Mouse (Mus musculus): ENCODE results near the gene Cops7b.

Cops7b gene

DNA sequence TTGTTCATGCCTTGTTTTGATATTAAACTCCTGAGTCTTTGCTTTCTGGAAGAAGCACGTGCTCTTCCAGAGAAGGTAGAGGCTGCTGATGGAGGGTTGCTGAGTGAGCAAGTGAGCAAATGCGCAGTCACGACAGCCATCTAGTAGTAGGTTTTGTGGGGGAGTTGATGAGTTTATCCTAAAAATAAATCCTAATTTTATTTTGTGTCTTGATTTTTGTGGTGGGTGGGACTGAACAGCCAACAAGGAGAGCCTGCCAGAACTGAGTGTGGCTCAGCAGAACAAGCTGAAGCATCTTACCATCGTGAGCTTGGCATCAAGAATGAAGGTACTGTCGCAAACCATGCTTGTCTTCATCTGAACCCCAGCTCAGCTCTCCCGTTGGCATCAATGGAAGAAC lies 13.8 kb downstream of the Cops7b start:
- in situ Hi-C loops (cut with MseI, MboI): no loop called here

DNA sequence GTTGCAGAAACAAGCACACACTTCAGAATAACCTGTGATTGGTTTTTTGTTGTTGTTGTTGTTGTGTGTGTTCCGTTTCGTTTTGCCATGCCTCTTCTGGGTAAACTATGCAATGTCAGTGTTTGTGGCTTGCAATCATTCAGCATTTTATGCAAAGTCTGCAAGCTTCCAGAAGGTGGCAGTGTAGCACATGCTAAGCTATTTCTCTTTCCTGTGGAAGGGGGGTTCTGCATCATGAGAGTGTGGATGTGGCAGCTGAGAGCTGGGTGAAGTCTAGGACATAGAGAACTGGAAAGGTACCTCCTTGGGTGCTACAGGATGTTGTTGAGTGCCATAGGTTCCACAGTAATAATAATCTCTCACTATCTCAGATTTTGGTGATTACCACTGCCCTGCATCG lies 15.8 kb downstream of the Cops7b start:
- in situ Hi-C loops (cut with MseI, MboI): no loop called here

GRCm38 (mm10) chr1:86600117-86600516 lies 17.4 kb downstream of the Cops7b start:
- in situ Hi-C loops (cut with MseI, MboI): no loop called here

DNA sequence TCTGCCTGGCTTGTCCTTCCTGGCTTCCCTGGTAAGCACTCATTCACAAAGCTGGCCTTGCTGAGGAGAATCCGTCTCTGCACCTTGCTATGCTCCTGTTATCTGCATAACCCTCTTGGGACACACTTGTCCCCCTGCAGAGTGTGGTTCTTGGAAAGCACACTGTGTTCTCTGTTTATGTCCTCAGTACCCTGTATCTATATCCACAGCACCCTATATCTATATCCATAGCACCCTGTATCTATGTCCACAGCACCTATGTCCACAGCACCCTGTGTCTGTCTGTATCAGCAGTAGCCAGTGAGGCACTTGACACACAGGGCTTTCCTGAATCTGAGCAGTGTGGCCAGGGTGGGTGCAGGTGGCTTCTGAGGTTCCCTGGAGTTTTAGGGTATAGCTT lies 28.2 kb downstream of the Cops7b start:
- in situ Hi-C loops (cut with MseI, MboI): no loop called here

DNA sequence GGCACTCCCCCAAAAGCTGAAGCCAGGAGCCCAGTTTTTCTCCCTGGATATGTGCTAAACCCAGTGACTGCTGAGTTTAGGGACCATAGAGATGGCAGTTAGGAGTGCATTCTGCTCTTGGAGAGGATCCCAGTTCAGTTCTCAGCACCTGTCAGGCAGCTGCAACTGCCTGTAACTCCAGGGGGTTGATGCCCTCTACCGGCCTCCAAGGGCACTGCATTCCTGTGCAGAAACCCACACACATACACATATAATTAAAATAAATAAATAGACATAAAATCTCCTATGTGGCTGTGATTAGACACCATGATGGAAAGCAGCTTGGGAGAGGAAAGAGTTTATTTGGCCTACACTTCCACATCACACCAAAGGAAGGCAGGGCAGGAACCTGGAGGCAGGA lies 29.4 kb downstream of the Cops7b start:
- in situ Hi-C loops (cut with MseI, MboI): no loop called here

DNA sequence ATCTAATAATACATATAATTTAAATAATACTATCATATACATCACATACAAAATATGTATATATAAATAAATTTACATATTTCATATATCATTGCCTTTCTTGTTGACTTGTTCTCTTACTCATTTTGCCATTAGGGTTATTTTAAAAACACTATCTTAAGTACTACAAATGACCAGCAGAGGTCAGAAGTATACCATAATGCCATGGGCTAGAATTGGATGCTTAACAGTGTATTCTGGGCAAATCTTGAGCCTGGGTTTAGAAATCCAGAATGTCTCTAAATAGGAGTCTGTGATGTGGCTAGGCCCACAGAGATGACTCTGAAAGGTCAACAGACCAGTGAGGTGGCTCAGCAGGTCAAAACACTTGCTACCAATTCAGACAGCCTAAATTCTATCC lies 31.6 kb downstream of the Cops7b start:
- in situ Hi-C loops (cut with MseI, MboI): no loop called here

- in situ Hi-C loops (cut with MseI, MboI): no loop called here
These were observed 35.9 kb downstream of the Cops7b start for GRCm38 (mm10) chr1:86618454-86619125.

- in situ Hi-C loops (cut with MseI, MboI): no loop called here
These were observed 39.6 kb downstream of the Cops7b start for GRCm38 (mm10) chr1:86622296-86622695.

- in situ Hi-C loops (cut with MseI, MboI): no loop called here
These were observed 40.6 kb downstream of the Cops7b start for GRCm38 (mm10) chr1:86623001-86624000.

DNA sequence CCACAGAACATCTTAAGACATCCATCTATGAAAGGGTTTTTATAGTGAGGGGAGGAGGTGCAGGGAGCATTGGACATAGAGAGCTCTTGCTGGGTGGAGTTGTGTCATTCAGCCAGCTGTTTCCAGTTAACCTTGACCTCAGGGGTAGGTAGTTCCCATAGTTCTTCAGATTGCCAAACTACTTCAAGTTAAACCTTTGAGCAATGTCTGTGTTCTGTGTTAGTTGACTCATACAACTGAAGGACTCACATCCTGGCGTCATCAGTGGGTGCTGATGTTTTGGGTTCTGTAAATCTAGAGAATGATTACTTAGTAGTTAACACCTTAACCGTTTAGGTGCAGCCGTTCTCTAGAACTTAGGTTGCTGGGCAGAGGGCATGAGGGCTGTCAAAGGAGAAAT lies 45.6 kb downstream of the Cops7b start:
- in situ Hi-C loops (cut with MseI, MboI): no loop called here

GRCm38 (mm10) chr1:86629936-86630335 lies 47.2 kb downstream of the Cops7b start:
- in situ Hi-C loops (cut with MseI, MboI): no loop called here

- in situ Hi-C loops (cut with MseI, MboI): no loop called here
These were observed 47.8 kb downstream of the Cops7b start for GRCm38 (mm10) chr1:86630527-86630926.

DNA sequence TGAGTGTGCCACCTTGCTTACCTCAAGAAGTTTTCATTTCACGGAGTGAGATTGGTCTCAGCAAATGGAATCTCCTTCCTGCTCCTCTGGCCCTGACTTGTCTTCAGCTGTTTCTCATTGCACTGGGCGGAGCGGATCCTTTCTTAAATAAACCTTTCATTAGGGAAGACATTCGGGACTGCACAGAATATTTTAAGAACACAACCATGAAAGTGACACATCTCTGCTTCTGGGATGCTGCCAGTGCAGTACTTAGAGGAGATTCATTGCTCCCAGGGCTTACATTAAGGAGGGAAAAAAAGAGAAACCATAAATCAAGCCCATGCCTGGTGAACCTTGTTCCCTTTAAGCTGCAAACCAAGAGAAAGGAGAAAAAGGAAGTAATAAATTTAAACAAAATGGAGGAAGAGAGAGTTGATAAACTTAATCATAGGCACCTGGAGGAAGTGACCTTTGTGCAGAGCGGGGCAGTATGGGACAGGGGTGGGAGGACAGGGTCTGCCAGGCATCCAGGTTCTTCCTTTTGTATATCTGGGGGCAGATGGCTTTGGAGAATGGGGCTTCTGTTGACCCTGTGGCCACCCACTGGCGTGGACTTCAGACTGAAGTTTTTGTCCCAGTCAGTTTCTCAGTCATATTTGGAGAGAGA lies 50.2 kb downstream of the Cops7b start:
- in situ Hi-C loops (cut with MseI, MboI): no loop called here

GRCm38 (mm10) chr1:86633434-86633833 lies 50.7 kb downstream of the Cops7b start:
- in situ Hi-C loops (cut with MseI, MboI): no loop called here

DNA sequence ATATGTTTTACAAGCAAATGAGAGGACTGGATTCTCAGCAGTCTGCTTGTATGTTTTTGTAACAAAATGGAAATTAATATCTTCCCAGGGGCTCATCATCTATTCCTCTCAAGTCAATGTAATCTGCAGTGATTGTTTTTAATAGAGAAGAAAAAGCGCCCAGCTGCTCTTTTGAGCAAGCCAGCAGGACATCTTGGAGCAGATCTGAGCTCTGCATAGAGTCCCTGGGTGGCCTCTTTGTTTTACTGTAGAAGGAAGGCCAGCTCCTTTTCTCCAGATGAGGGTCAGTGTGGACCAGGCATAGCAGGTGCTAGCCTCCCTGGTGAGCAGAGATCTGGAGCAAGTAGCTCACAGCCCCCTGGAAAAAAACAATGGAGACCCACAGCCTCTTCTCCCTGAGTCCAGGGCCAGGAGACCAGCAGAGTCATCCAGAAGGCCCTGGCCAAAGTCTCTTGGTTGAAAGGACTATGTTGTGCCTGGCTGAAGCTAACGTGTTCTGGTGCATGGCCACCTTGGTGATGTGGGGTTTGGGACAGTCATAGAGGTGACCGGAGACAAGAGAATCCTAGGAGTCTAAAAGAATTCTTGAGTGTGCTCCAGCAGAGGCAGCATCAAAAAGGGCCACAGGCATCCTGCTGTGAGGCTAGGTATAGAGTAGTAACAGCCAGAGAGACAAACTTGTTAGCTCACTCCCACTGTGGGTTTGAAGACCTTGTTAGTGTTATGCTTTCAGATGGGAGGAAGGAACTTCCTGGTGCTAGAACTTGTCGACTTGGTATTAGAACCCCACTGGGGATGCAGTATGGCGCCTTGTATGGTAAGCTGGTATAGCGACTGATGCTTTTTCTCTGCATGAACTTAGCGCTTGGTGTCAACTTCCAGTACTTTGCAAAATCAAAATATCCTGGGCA lies 51.4 kb downstream of the Cops7b start:
- in situ Hi-C loops (cut with MseI, MboI): no loop called here

GRCm38 (mm10) chr1:86634751-86635359 lies 52.2 kb downstream of the Cops7b start:
- in situ Hi-C loops (cut with MseI, MboI): no loop called here

- in situ Hi-C loops (cut with MseI, MboI): no loop called here
These were observed 60.6 kb downstream of the Cops7b start for GRCm38 (mm10) chr1:86643101-86643809.

DNA sequence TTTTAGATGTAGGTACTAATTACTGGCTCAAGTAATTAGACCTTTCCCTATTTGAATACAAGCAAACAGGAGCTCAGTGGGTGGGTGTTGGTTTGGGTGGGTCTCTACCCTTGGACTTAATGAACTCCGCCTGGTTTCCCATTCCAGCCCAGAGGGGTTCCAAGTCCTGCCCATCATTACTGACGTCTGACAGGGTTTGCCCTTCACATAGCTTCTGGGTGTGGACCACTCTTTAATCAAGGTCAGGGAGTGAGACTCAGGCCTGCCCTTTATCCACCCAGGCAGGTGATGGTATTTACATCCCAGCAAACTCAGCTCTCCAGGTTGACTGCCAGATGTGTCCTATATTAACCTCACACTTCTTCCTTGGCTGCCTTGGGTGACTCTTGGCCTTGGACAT lies 64.8 kb downstream of the Cops7b start:
- in situ Hi-C loops (cut with MseI, MboI): no loop called here

GRCm38 (mm10) chr1:86650272-86650671 lies 67.6 kb downstream of the Cops7b start:
- in situ Hi-C loops (cut with MseI, MboI): loop anchor here in 1 of 2 experiments (25.0 kb wide), 1 partner anchor 387 kb away; no protein-coding TSS in a partner anchor

DNA sequence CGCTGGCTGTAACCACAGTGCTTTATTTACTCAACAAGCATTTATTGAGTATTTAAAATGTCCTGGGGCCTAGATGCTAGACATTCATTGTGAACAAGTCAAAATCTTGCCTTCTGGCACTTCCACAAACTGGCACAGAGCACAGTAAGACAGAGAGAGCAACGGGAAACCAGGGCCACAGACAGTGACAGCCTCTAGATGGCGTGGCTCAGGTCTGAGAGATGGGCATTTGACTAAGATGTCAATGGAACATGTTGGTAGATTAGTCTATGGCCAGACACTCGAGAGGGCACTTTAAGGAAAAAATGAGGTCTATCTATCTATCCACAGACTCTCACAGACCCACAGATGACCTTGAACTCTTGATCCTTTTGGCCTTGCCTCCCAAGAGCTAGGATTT lies 70.0 kb downstream of the Cops7b start:
- in situ Hi-C loops (cut with MseI, MboI): loop anchor here in 1 of 2 experiments (25.0 kb wide), 1 partner anchor 385 kb away; no protein-coding TSS in a partner anchor

All from mouse trophoblast stem cell (cell line).